Comparison of ENCODE assay signal across 9 mouse cellular contexts in the genomic region with DNA sequence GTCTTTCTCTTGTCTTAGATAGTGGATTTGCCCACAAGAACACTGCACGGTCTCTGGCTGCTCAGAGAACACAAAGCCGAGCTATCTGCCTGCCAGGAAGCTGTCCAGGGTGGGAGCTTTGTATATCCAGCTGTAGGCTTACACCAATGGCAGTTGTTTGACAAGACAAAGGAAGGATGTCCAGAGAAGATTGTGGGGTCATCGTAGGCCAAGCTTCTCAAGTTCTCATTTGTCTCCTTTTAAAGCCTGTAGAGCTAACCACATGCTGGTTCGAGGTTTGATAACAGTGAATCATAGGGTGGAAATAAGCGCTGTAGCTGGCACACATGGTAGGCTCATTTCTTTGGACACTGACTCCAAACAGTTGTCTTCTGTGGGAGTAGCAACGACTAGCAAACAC. TPM values are rescaled to one million over a fixed set of nuclear protein-coding genes. Genes with fewer than 3 reads are reported as not detected.
DNase-seq lines count a peak whose midpoint lies in the region; ATAC-seq and TF ChIP-seq lines count a peak whose summit lies in the region.
"Had no signal": no experiment of that assay in that cellular context is flagged by ENCODE, and none has a peak within 500 bp of the region (broad histone marks: within the 10 kb centered on the region; RNA-seq: fewer than 3 reads in every experiment).

No protein-coding gene starts in this region.

- intact Hi-C loops in gastrocnemius, adult 2 months (cut with DNase I): no loop called here
- intact Hi-C loops in gastrocnemius, postnatal 36 days (cut with DNase I): no loop called here

- H3K4me2 ChIP-seq in midbrain, embryonic 11.5 days: no peak overlapping the region
- no peak overlapping the region for H3K4me2 ChIP-seq in midbrain, embryonic 16.5 days (ENCODE audit: low read length)
- H3K4me2 ChIP-seq in liver, postnatal 0 days (ENCODE audit: low read depth, low read length): no peak overlapping the region
- no peak overlapping the region for H3K4me2 ChIP-seq in stomach, embryonic 14.5 days (replicated peaks; ENCODE audit: low read depth, low read length)

- no peak for TF ChIP-seq CTCF in gastrocnemius, adult 2 months (IDR thresholded peaks at IDR 0.05)
- no peak for TF ChIP-seq CTCF in liver, postnatal 0 days (IDR thresholded peaks at IDR 0.05; ENCODE audit: low read depth)

- no peak for DNase-seq in gastrocnemius, adult 2 months
- no peak for DNase-seq in gastrocnemius, postnatal 36 days
- no peak for DNase-seq in midbrain, embryonic 11.5 days (ENCODE audit: low spot score, missing footprints)
- DNase-seq in liver, postnatal 0 days: no peak
- no peak for DNase-seq in spleen, postnatal 10 days (ENCODE audit: low spot score in 2 of 2)
- no peak for DNase-seq in layer of hippocampus, adult 9-11 months
- DNase-seq: kidney, postnatal 14 days had no signal

- no peaks in the 10 kb centered on the region for H3K9me3 ChIP-seq in midbrain, embryonic 11.5 days (ENCODE audit: control insufficient read depth, low read length)
- no peaks in the 10 kb centered on the region for H3K9me3 ChIP-seq in midbrain, embryonic 16.5 days (replicated peaks; ENCODE audit: control insufficient read depth, low read length, poor library complexity, severe bottlenecking)
- no peaks in the 10 kb centered on the region for H3K9me3 ChIP-seq in liver, postnatal 0 days (ENCODE audit: low read length)
- no peaks in the 10 kb centered on the region for H3K9me3 ChIP-seq in stomach, embryonic 14.5 days (ENCODE audit: control insufficient read depth, low read depth, low read length)

- peak; percentile 74 for ATAC-seq in midbrain, embryonic 11.5 days (ENCODE audit: low FRiP score)
- no peak for ATAC-seq in midbrain, embryonic 16.5 days
- ATAC-seq in liver, postnatal 0 days: peak; percentile 62; the same call in 1 of the 2 replicates
- ATAC-seq in stomach, embryonic 14.5 days (ENCODE audit: insufficient number of reproducible peaks, insufficient read depth, low FRiP score, low read depth): peak; percentile 76; the same call in 1 of the 2 replicates

- H3K9ac ChIP-seq in midbrain, embryonic 11.5 days (ENCODE audit: low read length): no peak overlapping the region
- H3K9ac ChIP-seq in midbrain, embryonic 16.5 days (ENCODE audit: low read depth, low read length): no peak overlapping the region
- H3K9ac ChIP-seq in liver, postnatal 0 days (replicated peaks): no peak overlapping the region
- no peak overlapping the region for H3K9ac ChIP-seq in stomach, embryonic 14.5 days (replicated peaks; ENCODE audit: low read depth, low read length)

- WGBS in midbrain, embryonic 11.5 days: 4% methylated on average over 6 of the region's 6 CpGs
- WGBS in midbrain, embryonic 16.5 days: 7% methylated on average over 6 of the region's 6 CpGs
- 28% methylated on average over 6 of the region's 6 CpGs for WGBS in liver, postnatal 0 days (ENCODE audit: insufficient replicate concordance)
- WGBS in stomach, embryonic 14.5 days: 12% methylated on average over 6 of the region's 6 CpGs

- peaks cover 4% of the 10 kb centered on the region; the same call in 1 of the 2 replicates for H3K4me1 ChIP-seq in midbrain, embryonic 11.5 days (ENCODE audit: control insufficient read depth, insufficient read depth, low read length)
- H3K4me1 ChIP-seq in midbrain, embryonic 16.5 days (ENCODE audit: control insufficient read depth, insufficient read depth, low read length): no peaks in the 10 kb centered on the region
- no peaks in the 10 kb centered on the region for H3K4me1 ChIP-seq in liver, postnatal 0 days (ENCODE audit: insufficient read depth)
- peaks cover 9% of the 10 kb centered on the region for H3K4me1 ChIP-seq in stomach, embryonic 14.5 days (ENCODE audit: control insufficient read depth, insufficient read depth, low read length)

- no peak overlapping the region for H3K4me3 ChIP-seq in gastrocnemius, adult 2 months
- no peak overlapping the region for H3K4me3 ChIP-seq in midbrain, embryonic 11.5 days (ENCODE audit: low read depth, low read length)
- H3K4me3 ChIP-seq in midbrain, embryonic 16.5 days (ENCODE audit: low read depth, low read length): no peak overlapping the region
- no peak overlapping the region for H3K4me3 ChIP-seq in liver, postnatal 0 days (ENCODE audit: low read depth, low read length)
- H3K4me3 ChIP-seq in stomach, embryonic 14.5 days (ENCODE audit: low read depth, low read length): no peak overlapping the region

- peak overlapping the region; percentile 20; the same call in 1 of the 2 replicates for H3K27ac ChIP-seq in gastrocnemius, adult 2 months
- no peak overlapping the region for H3K27ac ChIP-seq in midbrain, embryonic 11.5 days (ENCODE audit: low read depth, low read length)
- no peak overlapping the region for H3K27ac ChIP-seq in midbrain, embryonic 16.5 days (ENCODE audit: low read length)
- no peak overlapping the region for H3K27ac ChIP-seq in liver, postnatal 0 days (ENCODE audit: low read depth)
- peak overlapping the region; percentile 76 for H3K27ac ChIP-seq in stomach, embryonic 14.5 days (ENCODE audit: low read length)

- no peaks in the 10 kb centered on the region for H3K27me3 ChIP-seq in midbrain, embryonic 11.5 days (ENCODE audit: control insufficient read depth, insufficient read depth, low read length)
- no peaks in the 10 kb centered on the region for H3K27me3 ChIP-seq in midbrain, embryonic 16.5 days (ENCODE audit: control insufficient read depth, insufficient read depth, low read depth, low read length)
- no peaks in the 10 kb centered on the region for H3K27me3 ChIP-seq in liver, postnatal 0 days (ENCODE audit: insufficient read depth, low read length)
- H3K27me3 ChIP-seq in stomach, embryonic 14.5 days (ENCODE audit: control insufficient read depth, insufficient read depth, low read length): no peaks in the 10 kb centered on the region

- H3K36me3 ChIP-seq in midbrain, embryonic 11.5 days (ENCODE audit: control insufficient read depth, insufficient read depth, low read length): no peaks in the 10 kb centered on the region
- H3K36me3 ChIP-seq in midbrain, embryonic 16.5 days (ENCODE audit: control insufficient read depth, insufficient read depth, low read length): no peaks in the 10 kb centered on the region
- H3K36me3 ChIP-seq in liver, postnatal 0 days (replicated peaks; ENCODE audit: insufficient read depth, low read length): no peaks in the 10 kb centered on the region
- H3K36me3 ChIP-seq in stomach, embryonic 14.5 days (ENCODE audit: control insufficient read depth, insufficient read depth, low read length): no peaks in the 10 kb centered on the region

- no peak; the same call in 1 of the 2 replicates for TF ChIP-seq EP300 in liver, postnatal 0 days (IDR thresholded peaks at IDR 0.05; ENCODE audit: low read depth)

RNA-seq across cellular contexts. Expression of a gene that starts 24.5 kb away (rescaled TPM):
- total RNA-seq in gastrocnemius, adult 2 months (2021): 1 to 10 TPM; 1.7 to 2.0 TPM
- 1 to 10 TPM; 1.6 to 1.9 TPM for total RNA-seq in gastrocnemius, postnatal 36 days (2021)
- 3.8 and 4.6 TPM in 2 replicates for polyA plus RNA-seq in midbrain, embryonic 11.5 days (2014; fragmentation: Nextera tagmentation; extraction: Ambion mirVana)
- 1.6 and 1.7 TPM in 2 replicates for polyA plus RNA-seq in midbrain, embryonic 16.5 days (2015; fragmentation: Nextera tagmentation; extraction: Ambion mirVana)
- 1.5 TPM in 2 replicates for polyA plus RNA-seq in liver, postnatal 0 days (2015; fragmentation: Nextera tagmentation; extraction: Ambion mirVana)
- 56.3 and 60.0 TPM in 2 replicates for polyA plus RNA-seq in stomach, embryonic 14.5 days (2014; fragmentation: Nextera tagmentation; extraction: Ambion mirVana)

Comparison
In these comparisons a context has a peak if more than half of its experiments do, and no peak if none do; other contexts are left out.
1. H3K27ac ChIP-seq: peak in gastrocnemius, adult 2 months (single experiment) and stomach, embryonic 14.5 days (single experiment); none in midbrain, embryonic 11.5 days (single experiment), midbrain, embryonic 16.5 days (single experiment) and liver, postnatal 0 days (single experiment).
2. RNA of a gene that starts 24.5 kb away (polyA plus RNA-seq): 56.3 to 60.0 TPM in stomach, embryonic 14.5 days; 3.8 to 4.6 TPM in midbrain, embryonic 11.5 days, 1.6 to 1.7 TPM in midbrain, embryonic 16.5 days and 1.5 TPM in liver, postnatal 0 days; every median in the first group is over 10 times any median in the second.